Mouse (Mus musculus): ENCODE results near the gene Hhex.

DNA sequence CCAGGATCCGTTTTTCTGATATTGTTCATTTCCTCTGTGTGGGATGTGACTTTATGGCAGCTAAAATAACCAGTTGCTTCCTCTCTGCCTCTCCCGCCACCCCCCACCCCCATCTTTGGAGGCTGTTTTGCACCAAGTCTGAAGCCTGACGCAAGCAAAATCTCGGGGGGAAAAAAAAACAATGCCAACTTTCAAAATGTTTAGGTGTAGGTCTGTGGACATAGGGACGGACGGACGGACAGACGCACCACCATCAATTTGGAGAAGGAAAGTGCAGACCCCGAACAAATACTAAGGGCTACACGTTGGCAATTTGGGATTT lies 1.2 kb downstream of the Hhex start:
- TF ChIP-seq CTCF (IDR thresholded peaks at IDR 0.05; ENCODE audit: low read depth, low read length) (no peak), EP300 (IDR thresholded peaks at IDR 0.05; ENCODE audit: insufficient read depth, low read depth, low read length) (no peak), POLR2A (IDR thresholded peaks at IDR 0.05; ENCODE audit: insufficient read depth, low read length) (no peak)

Measured in ES-Bruce4 (cell line).